Mouse (Mus musculus) testis, adult 2 months (tissue): Measurements from ENCODE around the gene Kdm5b.

ENCODE experiments used
- CTCF ChIP-seq: fragments of 200-500 bp; IDR thresholded peaks from 2 replicates; pipeline ENCODE4 v1.5.1; 2012; ENCODE audit warnings: low read depth, mild to moderate bottlenecking, inconsistent platforms, low read length, moderate library complexity; ENCODE audit not compliant: control insufficient read depth, insufficient read depth, insufficient replicate concordance
- POLR2A ChIP-seq: fragments of 200-500 bp; IDR thresholded peaks from 2 replicates; pipeline ENCODE4 v1.6.1; 2012; ENCODE audit warnings: low read depth, mild to moderate bottlenecking, inconsistent platforms, low read length, moderate library complexity; ENCODE audit not compliant: control insufficient read depth

GRCm38 (mm10) chr1:134540610-134541009, 19.4 kb upstream of the Kdm5b start:
- TF ChIP-seq POLR2A (no peak), CTCF (no peak)
